Mouse (Mus musculus): ENCODE measurements around the gene Olfr267.

Olfr267 gene

DNA sequence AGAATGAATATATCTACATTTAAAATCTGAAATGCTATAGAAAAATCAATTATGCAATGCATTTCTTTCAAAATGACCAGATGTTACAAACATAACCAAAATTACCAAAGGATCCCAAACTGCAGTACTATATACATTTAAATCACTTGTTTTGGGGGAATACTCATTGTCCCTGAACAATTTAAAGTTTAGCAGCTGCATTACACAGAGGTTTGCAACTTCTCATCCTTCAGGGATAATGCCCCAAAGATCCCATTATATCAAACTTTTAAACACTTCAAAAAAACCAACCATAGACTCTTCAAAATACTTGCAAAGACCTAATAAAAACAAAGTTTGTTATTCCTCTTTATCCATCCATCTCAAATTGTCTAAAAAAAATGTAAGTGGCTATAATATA, at the start of gene Olfr267:
Gene Olfr267, minus strand, starts transcription at position 101 of the 400 bp plus-strand sequence.
- no peak for DNase-seq (ENCODE audit: low spot score in 2 of 2)

DNA sequence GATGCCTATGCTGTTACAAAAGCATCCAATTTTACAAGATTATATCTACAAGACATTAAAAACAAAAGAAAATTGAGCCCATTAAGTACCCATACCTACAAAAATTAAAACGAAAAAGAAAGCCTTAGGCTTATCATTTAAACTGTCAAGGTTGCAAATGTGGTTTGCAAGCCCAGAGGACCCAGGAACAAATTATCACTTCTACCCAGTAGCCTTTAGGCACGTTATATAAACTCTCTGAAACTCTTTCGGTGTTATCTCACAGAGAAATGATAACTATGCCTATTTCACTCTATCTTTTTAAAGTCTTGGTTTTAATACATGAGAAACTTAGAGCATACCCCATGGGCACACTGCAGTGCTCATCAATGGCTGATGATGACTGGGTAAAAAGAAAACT, 45.4 kb upstream of the Olfr267 start:
- no peak for DNase-seq (ENCODE audit: low spot score in 2 of 2)

DNA sequence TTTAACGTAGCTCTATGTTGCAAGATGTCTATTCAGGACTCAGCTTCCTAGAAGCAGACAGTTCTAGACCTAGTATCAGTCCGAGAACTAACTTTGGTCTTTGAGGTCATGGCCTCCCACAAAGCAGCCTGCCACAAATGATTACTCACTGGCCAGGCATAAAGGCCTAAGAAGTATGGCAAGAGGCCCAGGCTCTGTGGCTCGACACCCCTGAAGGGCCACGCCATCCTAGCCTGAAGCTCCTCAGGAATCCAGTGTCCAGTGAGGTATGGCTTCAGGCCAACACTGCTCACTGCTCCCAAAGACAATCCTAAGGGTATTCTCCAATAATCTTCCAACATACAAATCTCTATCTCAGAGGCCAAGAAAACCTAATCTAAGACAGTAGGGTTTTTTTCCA, 38.4 kb upstream of the Olfr267 start:
- no peak for DNase-seq (ENCODE audit: low spot score in 2 of 2)

GRCm38 (mm10) chr4:58786659-58787058, 857 bp downstream of the Olfr267 start:
- no peak for DNase-seq (ENCODE audit: low spot score in 2 of 2)

DNA sequence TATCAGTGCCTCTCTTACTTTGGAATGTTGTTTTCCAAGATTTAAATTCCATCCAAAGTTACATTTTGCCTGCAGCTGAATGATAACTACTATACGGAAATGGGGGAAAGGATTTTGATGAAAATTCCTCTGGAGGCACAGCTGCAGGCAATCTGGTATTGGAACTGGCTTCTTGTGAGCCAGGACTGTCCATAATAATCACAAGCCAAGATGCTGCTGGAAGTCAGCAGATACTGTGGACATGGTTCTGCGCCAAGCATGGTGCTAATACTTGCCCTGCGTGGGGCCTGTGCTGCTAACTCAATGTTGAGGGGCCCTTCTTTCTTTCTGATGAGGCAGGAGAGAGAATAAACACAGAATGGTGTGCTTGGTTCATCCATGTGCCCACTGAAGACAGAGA, 24.1 kb downstream of the Olfr267 start:
- no peak for DNase-seq (ENCODE audit: low spot score in 2 of 2)

DNA sequence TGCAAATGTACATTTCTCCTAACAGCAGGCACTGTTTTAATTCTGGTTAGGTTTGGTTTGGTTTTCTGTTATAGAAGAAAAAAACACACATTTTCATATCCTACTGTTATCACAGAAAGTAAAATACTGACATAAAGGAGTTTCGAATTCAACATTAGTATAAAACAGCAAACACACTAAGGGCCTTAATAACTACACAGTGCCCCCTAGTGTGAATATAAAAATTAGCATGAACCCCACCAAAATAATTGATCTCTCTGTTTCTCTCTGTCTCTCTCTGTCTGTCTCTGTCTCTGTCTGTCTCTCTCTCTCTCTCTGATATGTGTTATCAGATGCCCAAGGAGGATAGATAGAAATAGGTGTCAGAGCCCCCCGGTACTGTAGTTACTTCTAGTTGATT, 38.0 kb downstream of the Olfr267 start:
- DNase-seq (ENCODE audit: low spot score in 2 of 2) = no peak

GRCm38 (mm10) chr4:58749101-58749500, 38.4 kb downstream of the Olfr267 start:
- DNase-seq (ENCODE audit: low spot score in 2 of 2) = no peak

DNA sequence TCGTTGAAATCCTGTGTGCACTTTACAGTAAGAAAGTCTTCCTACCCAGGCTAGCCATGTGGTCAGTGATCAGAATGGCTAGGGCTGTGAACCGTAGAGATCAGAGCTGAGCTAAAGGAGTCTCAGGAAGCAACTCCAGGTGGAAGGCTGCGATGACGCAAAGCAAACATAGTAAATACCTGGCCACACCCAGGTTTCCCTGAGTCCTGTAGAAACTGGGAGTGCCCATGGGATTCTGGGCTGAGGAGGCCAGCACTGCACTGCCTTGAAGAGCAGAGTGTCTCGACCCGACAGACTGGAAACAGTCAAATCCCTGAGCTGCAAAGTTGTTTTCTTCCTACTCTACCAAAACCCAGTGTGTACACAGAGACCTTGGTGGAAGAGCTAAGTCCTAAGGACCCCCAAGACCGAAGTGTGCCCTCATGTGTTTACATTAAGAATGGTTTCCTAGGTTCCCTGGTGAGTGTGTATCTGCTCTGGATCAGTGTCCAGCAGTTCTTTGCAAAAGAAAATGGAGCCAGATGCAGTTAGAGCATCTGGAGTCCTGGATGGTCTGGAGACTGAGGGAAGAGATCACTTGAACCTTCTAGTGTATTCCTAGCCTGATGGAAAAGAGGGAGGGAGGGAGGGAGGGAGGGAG, 41.8 kb downstream of the Olfr267 start:
- DNase-seq (ENCODE audit: low spot score in 2 of 2) = no peak

DNA sequence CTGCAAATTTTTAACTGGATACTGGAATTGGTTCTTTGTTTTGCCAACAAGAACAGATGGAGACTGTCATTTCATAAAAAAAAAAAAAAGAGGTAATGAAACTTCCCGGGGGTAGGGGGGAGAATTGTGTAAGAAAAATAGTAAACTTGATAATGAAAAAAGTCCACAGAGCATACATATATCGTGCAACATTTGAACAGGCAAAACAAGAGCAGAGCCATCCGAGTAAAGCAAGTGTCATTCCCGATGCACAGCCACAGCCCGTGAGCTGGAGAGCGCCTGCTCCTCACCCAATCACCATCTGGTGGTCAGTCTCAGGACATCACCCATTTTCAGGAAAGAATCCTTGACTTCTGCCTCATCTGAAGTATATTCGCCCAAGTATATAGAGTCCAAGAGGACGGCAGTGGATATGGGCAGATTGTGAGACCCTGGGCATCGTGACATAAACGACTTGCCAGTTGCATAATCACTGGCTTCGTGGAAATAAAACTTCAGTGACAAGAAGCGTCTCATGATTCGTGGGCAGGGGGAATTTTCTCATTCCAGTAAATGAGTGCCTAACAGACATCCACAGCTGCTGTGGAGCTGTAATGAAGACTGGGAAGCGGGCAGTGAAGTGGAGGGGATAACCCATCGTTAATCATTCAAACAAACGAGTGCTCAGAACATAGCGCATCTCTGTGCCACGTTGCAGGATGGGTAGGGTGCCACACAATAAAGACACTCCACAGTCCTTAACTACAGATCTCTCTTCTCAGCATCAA, 50.5 kb downstream of the Olfr267 start:
- DNase-seq (ENCODE audit: low spot score in 2 of 2) = no peak

All from right cerebral cortex, postnatal 36 days (tissue).